Mouse (Mus musculus): ENCODE data around the gene Araf.
"Not testable (repeated sequence)": the region's sequence is repeated elsewhere in the genome, so short reads cannot be mapped to it uniquely, and the experiment has no call there.

DNA sequence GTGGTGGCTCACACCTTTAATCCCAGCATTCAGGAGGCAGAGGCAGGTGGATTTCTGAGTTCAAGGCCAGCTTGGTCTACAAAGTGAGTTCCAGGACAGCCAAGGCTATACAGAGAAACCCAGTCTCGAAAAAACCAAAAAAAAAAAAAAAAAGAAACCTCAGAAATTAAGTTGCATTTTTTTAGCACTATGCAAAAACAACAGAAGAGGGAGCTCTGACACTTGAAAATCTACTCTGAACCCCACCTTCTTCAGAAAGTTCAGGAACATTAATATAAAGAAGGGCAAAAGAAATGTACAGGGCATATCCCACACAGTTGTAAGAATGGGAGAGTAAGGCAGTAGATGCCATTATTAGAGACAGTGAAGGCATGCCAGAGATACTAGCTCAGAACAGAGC lies 6.7 kb downstream of the Araf start:
- TF ChIP-seq CTCF, POLR2A (IDR thresholded peaks at IDR 0.05; ENCODE audit: insufficient read depth, low read depth, low read length): not testable (repeated sequence)

All from olfactory bulb, adult 2 months (tissue).